Mouse (Mus musculus) liver, embryonic 11.5 days (tissue): Measurements from ENCODE around the gene Arhgap10. TPM values are rescaled to one million over a fixed set of nuclear protein-coding genes. Genes with fewer than 3 reads are reported as not detected.

Experiments used
- ATAC-seq: fragments of 200-750 bp; cut with Nextera tagmentation; replicated peaks from 2 replicates; pipeline ENCODE4 v1.8.0; 2017; ENCODE audit warnings: moderate number of reproducible peaks, mild to moderate bottlenecking, moderate TSS enrichment, moderate library complexity; ENCODE audit not compliant: low FRiP score
- DNase-seq: peaks from one replicate; pipeline ENCODE4 v3.0.0-alpha.2; 2017; ENCODE audit warnings: low spot score
- H3K27ac ChIP-seq: fragments of 300-500 bp; sonication (generic); 2 replicates; pipeline ENCODE4 v1.5.1; 2014; ENCODE audit warnings: mild to moderate bottlenecking, low read depth, low read length, control low read depth
- H3K27me3 ChIP-seq: fragments of 300-500 bp; sonication (generic); replicated peaks from 2 replicates; pipeline ENCODE4 v1.6.1; 2014; ENCODE audit warnings: low read length, mixed read lengths; ENCODE audit not compliant: control insufficient read depth, insufficient read depth
- H3K36me3 ChIP-seq: fragments of 300-500 bp; sonication (generic); 2 replicates; pipeline ENCODE4 v1.6.1; 2014; ENCODE audit warnings: mild to moderate bottlenecking, low read length, moderate library complexity, mixed read lengths; ENCODE audit not compliant: control insufficient read depth, insufficient read depth
- H3K4me1 ChIP-seq: fragments of 300-500 bp; sonication (generic); replicated peaks from 2 replicates; pipeline ENCODE4 v1.6.1; 2014; ENCODE audit warnings: low read length, mixed read lengths; ENCODE audit not compliant: control insufficient read depth, insufficient read depth
- H3K4me2 ChIP-seq: fragments of 300-500 bp; sonication (generic); 2 replicates; pipeline ENCODE4 v1.6.1; 2014; ENCODE audit warnings: mild to moderate bottlenecking, control low read depth, moderate library complexity
- H3K4me3 ChIP-seq: fragments of 300-500 bp; sonication (generic); 2 replicates; pipeline ENCODE4 v1.5.1; 2014; ENCODE audit warnings: low read depth, low read length, control low read depth
- H3K9ac ChIP-seq: fragments of 300-500 bp; sonication (generic); 2 replicates; pipeline ENCODE4 v1.6.1; 2014; ENCODE audit warnings: low read depth, low read length, control low read depth
- H3K9me3 ChIP-seq: fragments of 300-500 bp; sonication (generic); 2 replicates; pipeline ENCODE4 v1.6.1; 2016; ENCODE audit warnings: low read length, inconsistent platforms, mixed read lengths; ENCODE audit not compliant: control insufficient read depth
- WGBS: fragments of 180-500 bp; shearing (Covaris S2); extraction: QIAGEN DNeasy Blood & Tissue Kit; methylation state at CpG from one replicate; pipeline ENCODE4 v1.1.7; 2014; 5-methylcytosine and 5-hydroxymethylcytosine counted together
- polyA plus RNA-seq: library from polyadenylated mRNA; unstranded; fragments of >200 nt; fragmentation: Nextera tagmentation; extraction: Ambion mirVana; gene quantifications from 2 replicates; pipeline ENCODE4 v1.2.1, GENCODE M21; 2014

Gene Arhgap10
- polyA plus RNA-seq, 1 experiment from 2014 or later: 20.2 TPM

- DNase-seq (no peak), ATAC-seq (no peak)
- no peak overlapping the region for H3K9ac ChIP-seq
- H3K27ac ChIP-seq: no peak overlapping the region
- H3K9me3 ChIP-seq: no peaks in the 10 kb centered on the region
- H3K36me3 ChIP-seq: no peaks in the 10 kb centered on the region
- peaks cover 11% of the 10 kb centered on the region for H3K4me1 ChIP-seq
- H3K4me3 ChIP-seq: no peak overlapping the region
- H3K27me3 ChIP-seq: no peaks in the 10 kb centered on the region
- no peak overlapping the region for H3K4me2 ChIP-seq
- 92% methylated on average over 1 of the region's 1 CpGs for WGBS
These were observed 20.5 kb upstream of the Arhgap10 start for GRCm38 (mm10) chr8:77538256-77538655.

GRCm38 (mm10) chr8:77536821-77537220 lies 19.1 kb upstream of the Arhgap10 start:
- ATAC-seq (no peak), DNase-seq (no peak)
- no peak overlapping the region for H3K4me3 ChIP-seq
- H3K27me3 ChIP-seq: no peaks in the 10 kb centered on the region
- H3K9ac ChIP-seq: no peak overlapping the region
- peaks cover 11% of the 10 kb centered on the region for H3K4me1 ChIP-seq
- 79% methylated on average over 12 of the region's 12 CpGs for WGBS
- no peaks in the 10 kb centered on the region for H3K9me3 ChIP-seq
- no peaks in the 10 kb centered on the region for H3K36me3 ChIP-seq
- no peak overlapping the region for H3K27ac ChIP-seq
- H3K4me2 ChIP-seq: no peak overlapping the region

- WGBS: 65% methylated on average over 5 of the region's 5 CpGs
These were observed 17.4 kb upstream of the Arhgap10 start for GRCm38 (mm10) chr8:77535026-77535595.

GRCm38 (mm10) chr8:77534358-77534992 lies 16.7 kb upstream of the Arhgap10 start:
- Histone ChIP-seq H3K4me2 (peak overlapping the region; percentile 61), H3K4me3 (peak overlapping the region; percentile 33), H3K9ac (peak overlapping the region; percentile 43; the same call in 1 of the 2 replicates), H3K27me3 (no peaks in the 10 kb centered on the region), H3K9me3 (no peaks in the 10 kb centered on the region), H3K4me1 (peaks cover 11% of the 10 kb centered on the region), H3K36me3 (no peaks in the 10 kb centered on the region), H3K27ac (peak overlapping the region; percentile 68)
- no peak for DNase-seq
- peak; percentile 72 for ATAC-seq
- 40% methylated on average over 8 of the region's 8 CpGs for WGBS

More at GRCm38 (mm10) chr8:77535026-77535595, 17.4 kb upstream of the Arhgap10 start:
- peak; percentile 58 for ATAC-seq
- Histone ChIP-seq H3K27me3 (no peaks in the 10 kb centered on the region), H3K9me3 (no peaks in the 10 kb centered on the region), H3K4me3 (no peak overlapping the region), H3K36me3 (no peaks in the 10 kb centered on the region), H3K9ac (no peak overlapping the region), H3K4me2 (peak overlapping the region; percentile 61), H3K4me1 (peaks cover 11% of the 10 kb centered on the region), H3K27ac (peak overlapping the region; percentile 68; the same call in 1 of the 2 replicates)
- no peak for DNase-seq

- Histone ChIP-seq H3K27ac (no peak overlapping the region), H3K4me2 (no peak overlapping the region), H3K27me3 (no peaks in the 10 kb centered on the region), H3K9me3 (no peaks in the 10 kb centered on the region), H3K4me1 (0 out of 2 replicates have a peak, but pooled peaks cover 3% of the 10 kb centered on the region), H3K4me3 (no peak overlapping the region), H3K36me3 (no peaks in the 10 kb centered on the region), H3K9ac (no peak overlapping the region)
- 87% methylated on average over 8 of the region's 8 CpGs for WGBS
- ATAC-seq: no peak
- no peak for DNase-seq
These were observed 8.4 kb upstream of the Arhgap10 start for GRCm38 (mm10) chr8:77526130-77526529.

GRCm38 (mm10) chr8:77524906-77525305 lies 7.2 kb upstream of the Arhgap10 start:
- H3K9me3 ChIP-seq: no peaks in the 10 kb centered on the region
- ATAC-seq (no peak), DNase-seq (no peak)
- H3K4me1 ChIP-seq: 0 out of 2 replicates have a peak, but pooled peaks cover 3% of the 10 kb centered on the region
- H3K36me3 ChIP-seq: no peaks in the 10 kb centered on the region
- no peak overlapping the region for H3K9ac ChIP-seq
- H3K27ac ChIP-seq: no peak overlapping the region
- no peaks in the 10 kb centered on the region for H3K27me3 ChIP-seq
- 87% methylated on average over 2 of the region's 2 CpGs for WGBS
- no peak overlapping the region for H3K4me3 ChIP-seq
- no peak overlapping the region for H3K4me2 ChIP-seq

- 56% methylated on average over 14 of the region's 14 CpGs for WGBS
- H3K4me3 ChIP-seq: no peak overlapping the region
- peaks cover 3% of the 10 kb centered on the region; the same call in 1 of the 2 replicates for H3K4me1 ChIP-seq
- no peaks in the 10 kb centered on the region for H3K9me3 ChIP-seq
- H3K27me3 ChIP-seq: no peaks in the 10 kb centered on the region
- ATAC-seq: no peak
- no peak overlapping the region for H3K27ac ChIP-seq
- H3K9ac ChIP-seq: no peak overlapping the region
- no peaks in the 10 kb centered on the region for H3K36me3 ChIP-seq
- no peak for DNase-seq
- no peak overlapping the region for H3K4me2 ChIP-seq
These were observed 6.4 kb upstream of the Arhgap10 start for GRCm38 (mm10) chr8:77524018-77524615.

GRCm38 (mm10) chr8:77522984-77523383 lies 5.2 kb upstream of the Arhgap10 start:
- 89% methylated on average over 8 of the region's 8 CpGs for WGBS
- no peak overlapping the region for H3K27ac ChIP-seq

More at GRCm38 (mm10) chr8:77522984-77523383, 5.2 kb upstream of the Arhgap10 start:
- Histone ChIP-seq H3K27me3 (no peaks in the 10 kb centered on the region), H3K4me1 (peaks cover 10% of the 10 kb centered on the region; the same call in 1 of the 2 replicates), H3K36me3 (no peaks in the 10 kb centered on the region), H3K9me3 (no peaks in the 10 kb centered on the region), H3K9ac (no peak overlapping the region), H3K4me3 (no peak overlapping the region), H3K4me2 (no peak overlapping the region)
- ATAC-seq: no peak
- DNase-seq: no peak
